Mouse (Mus musculus) brain, embryonic 18.5 days (tissue): ENCODE data around the gene Ext2.

Source experiments
- DNase-seq: peaks from one replicate; pipeline ENCODE4 v3.0.0-alpha.2; 2012; ENCODE audit warnings: low read depth, low spot score

Gene Ext2

DNA sequence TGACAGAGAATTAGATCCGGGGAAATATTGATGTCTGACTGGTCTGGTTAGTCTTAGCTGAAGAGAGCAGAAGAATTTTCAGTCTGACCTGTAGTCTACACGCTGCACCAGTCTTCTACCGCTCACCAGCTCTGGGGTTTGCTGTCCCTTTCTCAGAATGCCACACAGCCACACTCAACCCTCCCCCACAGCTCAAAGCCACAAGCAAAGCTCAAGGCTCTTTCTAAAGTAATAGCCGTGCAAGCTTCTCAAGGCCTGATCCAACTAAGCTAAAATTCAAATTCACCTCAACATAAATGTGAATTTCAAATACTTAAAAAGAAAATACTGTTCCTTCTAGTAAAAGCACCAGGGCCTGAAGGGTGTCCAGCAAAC is 45.3 kb downstream of the Ext2 start:
- DNase-seq = no peak

DNA sequence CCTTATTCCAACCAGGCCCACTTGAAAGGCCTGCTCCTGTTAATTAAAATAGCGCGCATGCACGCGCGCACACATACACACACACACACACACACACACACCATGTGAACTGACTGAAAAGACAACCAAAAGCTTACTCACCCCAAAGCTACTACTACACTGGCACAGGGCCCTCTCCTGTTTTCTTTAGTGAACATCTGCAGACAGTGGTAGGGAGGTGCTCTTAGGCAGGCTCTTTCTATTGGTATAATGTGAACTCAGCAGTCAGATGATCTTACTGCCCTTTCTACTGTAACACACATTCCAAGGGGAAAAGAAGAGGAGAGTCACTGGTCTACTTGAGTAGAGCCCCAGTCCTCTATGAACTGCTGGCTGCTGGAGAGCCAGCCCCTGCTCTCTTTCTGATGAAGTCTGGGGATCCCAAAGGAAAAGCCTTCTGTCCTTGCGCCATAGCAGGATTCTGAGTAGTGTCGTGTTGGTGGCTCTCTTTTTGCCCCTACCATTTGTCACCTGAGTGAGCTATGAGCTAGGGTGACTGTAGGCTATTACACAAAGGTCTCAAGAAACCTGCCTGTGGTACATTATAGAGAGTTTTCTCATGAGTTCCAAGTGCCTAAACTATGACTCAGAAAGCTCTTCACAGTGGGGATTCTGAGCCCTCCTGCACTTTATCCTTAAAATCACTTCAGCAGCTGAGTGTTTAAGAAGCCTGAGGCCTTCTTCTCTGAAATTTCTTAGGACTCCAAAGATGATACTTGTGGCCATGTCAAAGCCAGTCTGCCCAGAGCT is 45.9 kb downstream of the Ext2 start:
- no peak for DNase-seq

DNA sequence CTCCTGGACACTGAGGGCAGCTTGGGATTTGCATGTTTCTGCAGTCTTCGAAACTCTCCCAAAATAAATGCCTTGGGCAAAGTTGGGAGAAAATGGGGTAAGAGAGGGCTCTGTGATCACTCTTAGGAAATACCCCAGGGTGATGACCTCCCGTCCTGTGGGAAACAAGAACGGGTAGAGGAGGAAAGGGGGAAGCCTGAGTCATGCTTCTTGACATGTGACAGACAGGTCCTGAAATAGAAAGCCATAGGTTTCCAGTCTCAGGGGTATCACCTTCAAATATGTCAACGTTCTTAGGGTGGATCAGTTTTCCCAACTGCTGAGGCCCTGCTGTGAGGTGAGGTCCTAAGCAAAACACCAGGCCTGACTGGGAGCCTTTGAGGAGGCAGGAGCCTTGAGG is 46.9 kb downstream of the Ext2 start:
- DNase-seq = no peak

DNA sequence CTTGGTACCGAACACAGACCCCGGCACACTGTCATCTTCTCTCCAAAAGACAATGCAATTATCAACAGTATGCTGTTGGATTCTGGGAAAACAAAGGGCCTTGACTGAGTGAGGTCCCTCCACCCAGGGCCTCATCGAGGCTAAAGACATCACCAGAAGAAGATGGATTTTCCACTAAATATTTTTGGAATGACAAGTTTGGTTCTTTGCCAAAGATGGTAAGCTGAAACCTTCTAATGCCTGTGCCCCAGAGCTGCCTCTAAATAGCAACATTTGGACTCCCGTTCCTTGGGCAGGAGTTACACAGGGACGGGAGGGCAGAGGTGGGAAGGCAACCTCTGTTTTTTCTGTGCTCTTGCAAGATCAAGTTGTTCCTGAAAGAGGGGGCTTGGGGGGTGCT is 47.4 kb downstream of the Ext2 start:
- DNase-seq = no peak

DNA sequence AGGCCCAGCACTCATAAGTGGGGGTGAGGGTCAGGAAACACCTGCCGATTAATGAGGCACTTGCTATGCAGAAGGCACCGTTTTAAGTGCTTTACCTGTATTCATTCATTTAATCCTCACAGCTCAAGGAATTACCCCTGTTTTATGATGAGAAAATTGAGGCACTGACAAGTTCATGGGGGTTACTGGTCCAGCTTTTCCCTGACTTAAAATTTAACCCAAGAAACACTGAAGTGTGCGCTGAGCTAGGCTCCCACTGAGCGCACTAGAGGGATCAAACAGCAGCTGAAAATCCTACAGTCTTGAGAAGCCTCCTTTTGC is 49.6 kb downstream of the Ext2 start:
- no peak for DNase-seq

DNA sequence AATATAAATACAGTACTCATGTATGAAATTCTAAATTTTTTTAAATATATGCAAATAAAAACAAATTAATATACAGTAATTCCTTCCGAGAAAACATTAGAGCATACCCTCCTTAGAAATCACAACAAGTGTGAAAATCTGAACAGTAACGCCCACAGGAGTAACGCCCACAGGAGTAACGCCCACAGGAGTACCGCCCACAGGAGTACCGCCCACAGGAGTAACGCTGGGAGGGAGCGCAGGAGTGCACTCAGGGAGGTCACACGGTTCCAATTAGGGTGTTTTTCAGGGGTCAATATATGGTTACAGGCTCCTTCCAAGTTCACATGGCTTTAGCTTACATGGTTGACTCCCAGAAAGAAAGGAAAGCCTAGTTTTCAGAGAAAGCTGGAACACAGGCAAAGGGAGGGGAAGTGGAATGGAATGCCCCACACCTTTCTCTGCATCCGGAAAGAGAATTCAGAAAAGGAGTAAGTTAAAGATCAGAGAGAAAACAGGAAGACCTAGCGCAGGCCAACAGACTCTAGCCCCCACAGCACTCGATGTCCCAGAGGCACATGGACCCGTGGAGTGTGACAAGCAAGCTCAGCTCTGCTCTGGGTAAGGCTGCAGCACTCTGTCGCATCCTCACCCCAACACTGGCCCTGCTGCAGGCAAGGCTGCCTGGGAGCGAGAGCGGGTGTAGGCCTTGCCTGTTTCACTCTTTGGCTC is 50.2 kb downstream of the Ext2 start:
- DNase-seq = no peak

DNA sequence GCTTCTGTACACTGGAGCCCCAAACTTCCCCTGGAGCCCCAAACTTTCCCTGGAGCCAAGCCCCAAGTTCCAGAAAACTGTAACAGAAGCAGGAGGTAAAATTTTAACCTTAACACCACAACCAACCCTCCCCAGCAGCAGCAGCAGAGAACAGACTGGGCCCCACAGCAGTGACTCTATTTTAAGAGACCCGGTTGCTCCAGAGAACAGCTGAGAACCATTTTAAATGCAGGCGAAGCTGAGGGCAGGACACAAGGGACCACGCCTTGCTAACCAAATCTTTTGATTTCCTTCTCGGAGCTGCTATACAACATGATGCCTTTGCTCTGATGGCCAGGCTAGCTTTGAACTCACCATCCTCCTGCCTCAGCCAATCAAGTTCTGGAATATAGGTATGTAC is 51.5 kb downstream of the Ext2 start:
- no peak for DNase-seq

DNA sequence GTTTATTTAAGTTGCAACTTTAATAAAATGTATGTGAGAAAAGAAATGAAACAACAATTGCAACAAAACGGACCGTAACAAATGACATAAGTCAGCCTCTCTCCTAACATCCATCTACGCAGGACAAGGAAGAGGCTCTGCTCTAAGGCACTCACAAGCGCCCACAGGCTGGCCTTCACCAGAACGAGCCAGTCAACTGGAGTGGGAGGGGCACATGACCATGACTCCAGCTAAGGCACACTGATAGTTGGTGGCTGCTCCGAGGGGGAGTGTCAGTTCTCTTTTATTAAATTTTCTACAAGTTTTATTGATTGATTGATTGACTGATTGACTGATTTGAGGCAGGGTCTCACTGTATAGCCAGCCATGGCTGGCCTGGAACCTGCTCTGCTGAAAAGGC is 52.5 kb downstream of the Ext2 start:
- no peak for DNase-seq

DNA sequence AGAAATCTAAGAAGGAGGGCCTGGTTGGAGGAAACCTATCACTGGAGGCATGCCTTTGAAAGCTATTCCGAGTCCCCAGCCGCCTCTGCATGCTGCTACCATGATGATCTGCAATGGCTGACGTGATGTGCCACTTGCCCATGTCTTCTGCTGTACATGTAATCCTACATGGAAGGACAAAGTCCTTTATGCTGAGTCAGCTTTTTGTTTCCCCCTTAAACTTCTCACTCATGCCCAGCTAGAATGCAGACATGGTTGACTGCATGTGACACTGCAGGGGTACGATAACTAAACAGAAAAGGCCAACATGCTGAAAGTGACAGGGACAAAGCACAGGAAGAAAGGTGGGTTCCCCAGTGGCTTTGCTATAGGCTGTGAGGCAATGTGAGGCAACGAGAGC is 56.6 kb downstream of the Ext2 start:
- no peak for DNase-seq

DNA sequence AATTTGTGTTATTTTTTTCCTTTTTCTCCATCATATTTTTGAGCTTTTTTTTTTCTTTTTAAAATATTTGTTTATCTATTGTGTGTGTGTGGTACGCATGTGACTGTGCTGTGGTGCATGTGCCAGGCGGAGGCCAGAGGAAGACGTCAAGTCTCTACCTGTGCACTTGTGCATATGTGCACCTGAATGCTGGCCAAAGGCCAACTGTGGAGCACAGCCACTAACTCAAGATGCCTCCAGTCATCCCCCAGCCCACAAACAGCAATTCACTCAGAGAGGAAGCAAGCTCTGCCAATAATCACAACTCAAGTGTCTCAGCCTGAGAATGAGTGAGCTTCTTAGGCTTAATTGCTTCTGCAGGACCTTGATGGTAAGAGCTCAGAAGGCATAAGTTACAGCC is 58.2 kb downstream of the Ext2 start:
- DNase-seq = no peak

DNA sequence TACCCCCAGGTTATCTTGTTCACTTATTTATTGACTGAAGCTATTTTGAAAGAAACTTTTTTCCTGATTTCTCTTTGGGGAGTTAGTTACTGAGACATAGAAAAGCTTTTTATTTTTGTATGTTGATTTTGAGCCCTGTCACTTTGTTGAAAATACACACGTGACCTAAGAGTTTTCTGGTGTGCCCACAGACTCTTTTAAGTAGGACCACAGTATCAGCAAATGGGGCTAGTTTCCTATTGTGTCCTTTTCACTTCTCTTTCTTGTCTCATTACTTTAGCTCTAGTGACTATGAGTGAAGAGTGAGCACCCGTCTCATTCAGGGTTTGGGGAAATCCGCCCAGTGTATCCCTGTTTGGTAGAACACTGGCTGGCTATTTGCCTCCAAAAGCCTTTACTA is 62.0 kb downstream of the Ext2 start:
- no peak for DNase-seq

DNA sequence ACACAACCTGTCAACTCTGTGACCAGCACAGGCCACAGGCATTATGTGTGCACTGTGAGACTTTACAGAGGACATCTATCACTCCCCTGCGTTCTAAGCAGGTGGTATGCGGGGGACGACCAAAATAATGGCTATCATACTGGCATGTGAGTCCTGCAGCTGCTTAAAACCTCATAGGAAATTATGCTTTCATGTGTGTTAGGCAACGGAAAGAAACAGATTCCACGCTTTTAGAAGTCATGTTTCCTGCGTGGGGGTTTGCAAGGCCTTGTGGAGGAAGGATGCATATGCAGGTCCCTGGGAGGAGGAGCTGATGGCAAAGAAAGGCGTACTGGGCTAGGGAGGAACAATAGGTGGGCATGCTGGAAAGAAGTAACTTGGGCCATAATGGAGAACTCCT is 63.2 kb downstream of the Ext2 start:
- no peak for DNase-seq

DNA sequence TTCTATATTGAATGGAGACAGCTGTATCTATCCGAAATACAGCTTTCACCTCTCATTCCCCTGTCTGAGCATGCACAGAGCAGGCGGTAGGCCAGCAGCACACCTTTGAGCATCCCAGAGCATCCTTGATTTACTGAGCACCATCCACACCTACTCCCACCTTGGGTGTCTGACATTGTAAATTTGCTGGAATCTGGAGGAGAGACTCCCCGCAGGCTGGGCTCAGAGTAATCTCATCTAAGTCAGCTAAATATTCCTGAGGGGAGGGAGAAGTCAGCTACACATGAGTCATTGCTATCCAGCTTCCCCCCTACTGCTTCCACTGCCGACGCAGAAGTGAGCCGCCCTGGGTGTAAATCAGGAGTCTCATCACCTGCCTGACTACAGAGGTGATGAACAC is 64.1 kb downstream of the Ext2 start:
- DNase-seq = no peak

DNA sequence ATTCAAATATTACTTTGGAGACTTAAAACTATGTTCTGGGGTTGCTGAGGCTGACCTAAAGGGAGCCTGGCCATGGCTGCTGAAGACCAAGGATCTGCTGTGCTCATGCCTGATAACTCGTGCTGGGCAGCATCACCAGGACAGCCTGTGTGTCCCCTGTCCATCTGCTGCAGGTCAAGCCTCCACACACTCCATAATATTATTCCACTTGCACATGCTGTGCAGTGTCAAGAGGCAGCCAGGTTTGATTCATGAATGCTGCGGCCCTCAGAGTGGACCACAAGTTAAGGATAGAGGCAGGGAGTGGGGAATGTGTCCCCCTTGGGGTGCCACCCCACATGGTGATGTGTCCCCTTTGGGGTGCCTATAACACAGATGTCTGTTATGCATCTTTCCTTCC is 68.0 kb downstream of the Ext2 start:
- DNase-seq = no peak

DNA sequence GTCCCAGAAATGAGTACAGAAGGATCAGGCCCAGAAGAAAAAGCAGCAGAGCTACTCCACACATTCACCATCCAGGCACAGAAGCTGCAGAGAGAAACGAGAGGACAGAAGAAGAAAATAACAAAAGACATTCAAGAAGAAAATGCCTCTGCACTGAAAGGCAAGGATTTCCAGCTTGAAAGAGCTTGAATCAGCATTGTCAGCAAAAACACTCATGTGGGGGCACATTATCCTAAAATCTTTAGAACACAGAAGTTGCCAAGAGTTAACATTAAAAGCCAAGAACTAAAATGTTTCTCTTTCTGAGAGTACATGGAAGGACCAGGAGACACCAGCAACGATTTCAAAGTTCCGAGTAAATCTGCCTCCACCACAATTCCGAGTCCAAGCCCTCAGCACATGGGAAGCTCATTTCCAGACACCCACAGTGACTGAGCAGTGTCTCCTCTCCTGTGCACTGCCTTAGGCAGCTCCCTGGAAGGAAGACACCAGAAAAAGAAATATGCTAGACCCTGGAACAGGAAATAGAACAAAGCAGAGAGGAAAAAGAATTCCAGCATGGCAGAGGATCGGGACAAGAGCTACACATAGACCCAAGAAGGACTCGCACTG is 69.1 kb downstream of the Ext2 start:
- no peak for DNase-seq

DNA sequence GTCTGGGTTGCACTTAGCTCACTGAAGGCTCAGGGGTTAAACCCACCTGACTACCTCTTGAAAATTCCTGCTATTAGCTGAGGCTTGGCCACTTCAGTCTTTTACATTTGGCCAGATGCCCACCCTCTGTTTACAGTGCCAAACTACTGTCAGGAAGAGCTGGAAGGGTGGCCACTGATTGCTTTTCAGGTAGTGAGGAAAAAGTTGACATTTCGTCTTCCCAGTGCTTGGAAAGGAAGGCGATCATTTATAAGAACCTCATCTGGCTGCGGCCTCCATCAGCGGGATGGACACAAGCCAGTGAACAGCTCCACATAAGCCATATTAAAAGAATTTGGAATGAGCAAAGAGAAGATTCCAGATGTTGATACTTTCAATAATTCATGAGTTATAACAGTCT is 72.7 kb downstream of the Ext2 start:
- no peak for DNase-seq

DNA sequence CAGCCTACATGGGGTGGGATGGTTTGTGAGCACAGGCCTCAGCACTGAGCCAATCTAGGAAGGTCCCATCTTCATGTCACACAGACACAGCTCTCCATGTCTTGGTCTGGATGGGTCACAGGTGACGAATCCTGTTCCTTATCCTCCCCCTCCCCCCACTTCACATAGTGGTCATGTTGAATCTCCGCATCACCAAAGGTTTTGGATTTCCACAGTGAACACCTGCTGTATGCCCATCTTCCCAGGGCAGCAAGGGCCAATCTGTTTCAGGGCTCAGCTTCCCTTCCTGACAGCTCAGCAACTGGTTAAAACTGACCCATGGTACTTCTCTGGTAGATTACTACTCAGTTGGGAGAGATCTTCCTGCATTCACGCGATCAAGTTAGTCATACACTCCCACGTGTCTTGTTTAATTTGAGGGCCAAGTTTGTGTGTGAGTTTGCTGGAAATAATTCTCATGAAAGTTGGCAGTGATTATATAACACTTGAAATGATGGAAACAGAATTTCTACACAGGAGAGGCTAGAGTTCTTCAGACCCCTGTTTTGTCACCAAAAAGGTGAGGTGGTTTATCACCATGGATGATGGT is 74.7 kb downstream of the Ext2 start:
- no peak for DNase-seq

DNA sequence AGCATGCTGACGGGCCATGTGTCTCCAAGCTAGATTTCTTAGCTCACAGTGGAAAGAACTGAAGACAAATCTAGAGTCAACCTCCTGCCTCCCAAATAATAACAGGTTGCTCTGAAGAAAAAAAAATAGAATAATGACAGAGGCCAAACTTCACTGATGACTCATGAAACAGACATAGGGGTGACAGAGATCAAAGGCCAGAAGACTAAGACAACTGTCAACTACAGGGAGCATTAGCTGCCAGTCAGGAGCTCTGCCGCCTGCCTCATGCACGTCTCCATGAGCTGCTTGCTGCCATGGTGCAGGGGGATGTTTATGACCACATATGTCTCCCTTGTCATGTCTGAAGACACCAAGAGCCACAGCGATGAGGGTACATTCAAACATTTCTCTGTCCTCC is 75.7 kb downstream of the Ext2 start:
- no peak for DNase-seq

DNA sequence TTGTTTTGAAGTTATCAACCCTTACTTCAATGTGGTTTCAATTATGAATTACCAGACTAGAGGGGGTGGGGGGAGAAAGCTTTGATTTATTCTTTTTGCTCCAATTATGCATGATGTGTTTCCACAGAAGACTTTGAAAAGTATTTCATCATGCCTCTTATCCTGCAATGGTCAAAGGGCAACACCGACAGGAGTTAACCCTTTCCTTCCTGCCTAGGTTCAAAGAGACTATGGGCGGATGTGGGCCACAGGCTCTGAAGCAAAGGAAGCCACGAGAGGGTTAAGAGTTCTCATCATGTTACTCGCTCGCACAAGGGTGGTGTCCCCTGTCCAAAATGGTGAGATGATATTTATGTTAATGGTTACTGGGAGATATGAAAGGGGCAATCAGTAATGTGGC is 76.2 kb downstream of the Ext2 start:
- no peak for DNase-seq

DNA sequence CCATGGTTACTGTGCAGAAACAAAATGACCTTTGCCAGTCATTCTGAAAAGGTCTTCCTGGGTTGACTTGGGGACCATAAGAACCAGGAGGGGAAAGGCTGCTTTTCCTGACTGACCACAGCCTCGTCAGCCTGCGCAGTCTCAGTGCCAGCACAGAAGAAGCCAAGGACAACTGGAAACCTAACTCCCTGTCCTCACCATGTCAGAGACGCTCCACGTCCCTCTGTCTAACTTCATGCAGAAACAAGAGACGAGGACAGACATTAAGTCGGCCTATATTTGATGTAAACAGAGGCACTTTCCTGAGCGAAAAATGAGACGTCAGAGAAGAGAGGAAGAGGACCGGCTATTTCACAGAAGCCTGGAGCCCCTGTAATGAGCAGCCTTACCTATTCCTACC is 76.6 kb downstream of the Ext2 start:
- DNase-seq = no peak

DNA sequence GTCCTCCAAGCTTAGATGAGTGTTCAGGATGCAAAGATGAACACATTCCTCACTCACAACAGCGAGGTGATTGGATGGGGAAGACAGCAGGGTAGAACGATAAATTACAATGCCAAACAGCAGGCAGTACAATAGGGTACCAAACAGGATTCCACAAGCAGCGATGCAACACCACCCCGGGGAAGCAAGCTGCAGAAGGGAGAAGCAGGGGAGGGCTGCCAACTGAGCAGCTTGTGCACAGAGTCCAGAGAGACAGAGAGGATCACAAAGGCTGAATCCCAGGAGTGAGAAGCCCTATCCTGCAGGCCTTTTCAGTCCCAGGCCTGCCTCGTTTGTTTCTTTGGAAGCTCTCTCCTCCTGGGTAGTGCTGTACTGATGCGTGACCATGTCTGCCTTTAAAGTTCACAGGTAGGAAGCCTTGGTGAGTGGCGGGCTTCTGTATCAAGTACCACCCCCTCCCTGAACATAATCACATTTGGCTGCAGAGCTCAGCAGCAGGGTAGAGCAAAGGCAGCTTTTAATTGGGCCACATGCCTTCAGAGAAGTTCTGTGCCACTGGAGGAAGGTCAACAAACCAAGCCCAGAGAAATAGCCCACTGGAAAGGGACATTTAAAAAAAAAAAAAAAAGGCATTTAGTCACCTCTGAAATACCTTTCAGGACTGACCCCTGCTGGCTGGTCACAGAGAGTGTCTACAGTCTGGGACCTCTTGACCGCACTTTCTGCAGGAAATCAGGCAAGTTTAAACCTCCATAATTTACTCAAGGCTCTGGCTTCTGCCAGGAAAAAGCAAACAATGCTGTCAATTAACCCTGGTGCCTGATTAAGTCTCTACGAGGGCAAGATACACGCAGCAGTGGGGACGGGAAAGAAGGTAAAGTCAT is 77.8 kb downstream of the Ext2 start:
- no peak for DNase-seq

DNA sequence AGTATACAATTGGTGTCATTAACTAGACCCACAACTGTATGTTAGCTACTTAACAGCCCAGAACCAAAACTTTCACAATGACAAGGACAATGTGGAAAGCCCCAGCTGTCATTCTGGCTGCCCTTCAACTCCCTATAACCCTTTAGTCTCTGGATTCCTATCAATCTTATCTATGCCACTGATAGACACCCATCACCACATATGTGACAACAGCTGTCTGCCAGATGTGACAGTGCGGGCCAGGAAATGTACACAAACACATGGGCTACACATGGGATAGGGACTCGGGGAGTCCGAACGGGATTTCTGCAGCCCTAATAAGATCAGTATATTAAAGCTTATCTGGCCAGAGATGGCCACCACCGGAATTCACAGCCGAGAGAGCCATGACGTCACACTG is 80.7 kb downstream of the Ext2 start:
- no peak for DNase-seq
